Mouse (Mus musculus): ENCODE measurements at regions not wholly inside any gene's neighbourhood (a gene's known extent, or its start where the extent isn't known, plus 50 kb on each side); places are given as distances from the start of the nearest gene placed in this dataset.

GRCm38 (mm10) chr5:119563510-119564351, 106.7 kb upstream of the Tbx3 start:
- Histone ChIP-seq H3K79me2 (ENCODE audit: control insufficient read depth, insufficient read depth, low read length, poor library complexity) (no peaks in the 10 kb centered on the region), H3K36me3 (ENCODE audit: control insufficient read depth in 1 of 2, insufficient read depth in 2 of 2, low read length in 2 of 2) (no peaks in the 10 kb centered on the region), H3K9ac (ENCODE audit: control insufficient read depth, low read depth, low read length, poor library complexity, severe bottlenecking) (no peak overlapping the region), H3K27ac (ENCODE audit: control insufficient read depth, low read depth, low read length) (no peak overlapping the region), H3K9me3 (replicated peaks; ENCODE audit: insufficient read depth, low read length) (no peaks in the 10 kb centered on the region), H3K27me3 (ENCODE audit: control insufficient read depth in 1 of 2, insufficient read depth in 2 of 2, low read length in 2 of 2) (no peaks in the 10 kb centered on the region), H3K4me1 (ENCODE audit: control insufficient read depth in 1 of 2, insufficient read depth in 2 of 2, low read length in 2 of 2) (no peaks in the 10 kb centered on the region), H3K4me3 (ENCODE audit: control insufficient read depth in 1 of 2, insufficient read depth in 1 of 2, low read depth in 2 of 2, low read length in 2 of 2) (no peak overlapping the region)
- DNase-seq (ENCODE audit: low read depth, low spot score): no peak
- TF ChIP-seq GABPA (IDR thresholded peaks at IDR 0.05; ENCODE audit: low read depth, low read length): no peak
- TF ChIP-seq NELFE (IDR thresholded peaks at IDR 0.05; ENCODE audit: low read depth, low read length): no peak
- TF ChIP-seq ZNF384 (IDR thresholded peaks at IDR 0.05; ENCODE audit: low read depth, low read length): no peak
- TF ChIP-seq RAD21 (IDR thresholded peaks at IDR 0.05; ENCODE audit: low read depth, low read length): no peak
- no peak for TF ChIP-seq ZC3H11A (IDR thresholded peaks at IDR 0.05; ENCODE audit: low read depth, low read length)
- no peak for TF ChIP-seq EP300 (IDR thresholded peaks at IDR 0.05; ENCODE audit: low read depth in 1 of 2, low read length in 2 of 2)
- no peak for TF ChIP-seq ELF1 (IDR thresholded peaks at IDR 0.05; ENCODE audit: low read depth, low read length)
- TF ChIP-seq MEF2A (IDR thresholded peaks at IDR 0.05; ENCODE audit: extremely low read depth, insufficient replicate concordance, low read depth, low read length, poor library complexity, severe bottlenecking): no peak
- TF ChIP-seq NRF1 (IDR thresholded peaks at IDR 0.05; ENCODE audit: insufficient read depth, low read depth, low read length, poor library complexity, severe bottlenecking): no peak
- no peak for TF ChIP-seq GATA1 (IDR thresholded peaks at IDR 0.05; ENCODE audit: low read depth, low read length)
- TF ChIP-seq CTCF (IDR thresholded peaks at IDR 0.05 in 2 of 3, conservative IDR thresholded peaks at IDR 0.05 in 1 of 3; ENCODE audit: control insufficient read depth in 1 of 3, insufficient read depth in 1 of 3, low read depth in 2 of 3, low read length in 3 of 3, poor library complexity in 1 of 3, severe bottlenecking in 1 of 3): no peak
- TF ChIP-seq MYB (IDR thresholded peaks at IDR 0.05; ENCODE audit: low read depth, low read length): no peak
- no peak for TF ChIP-seq TAL1 (IDR thresholded peaks at IDR 0.05; ENCODE audit: low read length)
- TF ChIP-seq USF2 (IDR thresholded peaks at IDR 0.05; ENCODE audit: borderline replicate concordance in 1 of 2, insufficient read depth in 1 of 2, low read depth in 1 of 2, low read length in 2 of 2): no peak
- no peak for TF ChIP-seq CHD1 (IDR thresholded peaks at IDR 0.05; ENCODE audit: low read depth, low read length)
- TF ChIP-seq KAT2A (conservative IDR thresholded peaks at IDR 0.05; ENCODE audit: low read depth, low read length): no peak

GRCm38 (mm10) chr5:119567639-119568038, 102.8 kb upstream of the Tbx3 start:
- Histone ChIP-seq H3K27ac (ENCODE audit: control insufficient read depth, low read depth, low read length) (no peak overlapping the region), H3K9me3 (replicated peaks; ENCODE audit: insufficient read depth, low read length) (no peaks in the 10 kb centered on the region), H3K36me3 (ENCODE audit: control insufficient read depth in 1 of 2, insufficient read depth in 2 of 2, low read length in 2 of 2) (no peaks in the 10 kb centered on the region), H3K27me3 (ENCODE audit: control insufficient read depth in 1 of 2, insufficient read depth in 2 of 2, low read length in 2 of 2) (no peaks in the 10 kb centered on the region), H3K79me2 (ENCODE audit: control insufficient read depth, insufficient read depth, low read length, poor library complexity) (no peaks in the 10 kb centered on the region), H3K4me3 (ENCODE audit: control insufficient read depth in 1 of 2, insufficient read depth in 1 of 2, low read depth in 2 of 2, low read length in 2 of 2) (no peak overlapping the region), H3K4me1 (ENCODE audit: control insufficient read depth in 1 of 2, insufficient read depth in 2 of 2, low read length in 2 of 2) (no peaks in the 10 kb centered on the region), H3K9ac (ENCODE audit: control insufficient read depth, low read depth, low read length, poor library complexity, severe bottlenecking) (no peak overlapping the region)
- no peak for DNase-seq (ENCODE audit: low read depth, low spot score)
- TF ChIP-seq MEF2A (IDR thresholded peaks at IDR 0.05; ENCODE audit: extremely low read depth, insufficient replicate concordance, low read depth, low read length, poor library complexity, severe bottlenecking) (no peak), JUND (IDR thresholded peaks at IDR 0.05; ENCODE audit: low read depth, low read length) (no peak), MYB (IDR thresholded peaks at IDR 0.05; ENCODE audit: low read depth, low read length) (no peak), TCF12 (IDR thresholded peaks at IDR 0.05; ENCODE audit: low read depth, low read length) (no peak), USF2 (IDR thresholded peaks at IDR 0.05; ENCODE audit: borderline replicate concordance in 1 of 2, insufficient read depth in 1 of 2, low read depth in 1 of 2, low read length in 2 of 2) (no peak), SIN3A (IDR thresholded peaks at IDR 0.05; ENCODE audit: low read length) (no peak), UBTF (IDR thresholded peaks at IDR 0.05; ENCODE audit: borderline replicate concordance, insufficient read depth, low read depth, low read length) (no peak), MAFK (IDR thresholded peaks at IDR 0.05; ENCODE audit: borderline replicate concordance, low read depth, low read length) (no peak), POLR2AphosphoS2 (IDR thresholded peaks at IDR 0.05; ENCODE audit: low read length) (no peak)
